Mouse (Mus musculus) hematopoietic stem cell, adult 5-6 weeks (primary cell): ENCODE measurements around the gene Noct. TPM values are rescaled to one million over a fixed set of nuclear protein-coding genes. Genes with fewer than 3 reads are reported as not detected.

Experiments
- ATAC-seq, 2 experiments: fragments of 125-278 bp in 1 of 2; replicated peaks in 1 of 2; 2 replicates each; pipeline ENCODE4 v1.8.0; 2016 to 2017; ENCODE audit warnings: inconsistent platforms in 2 of 2, mild to moderate bottlenecking in 2 of 2, moderate number of reproducible peaks in 2 of 2, low read depth in 1 of 2, moderate TSS enrichment in 1 of 2; ENCODE audit not compliant: low FRiP score in 2 of 2, poor library complexity in 2 of 2, severe bottlenecking in 2 of 2, insufficient read depth in 1 of 2, low TSS enrichment in 1 of 2
- total RNA-seq: library from RNA; stranded (forward); fragments of 172-1452, 232-1000 nt; gene quantifications from 2 replicates; pipeline ENCODE4 v1.2.3, GENCODE M21; 2017

Noct gene
- total RNA-seq, 1 experiment from 2014 or later: 3.9 TPM

DNA sequence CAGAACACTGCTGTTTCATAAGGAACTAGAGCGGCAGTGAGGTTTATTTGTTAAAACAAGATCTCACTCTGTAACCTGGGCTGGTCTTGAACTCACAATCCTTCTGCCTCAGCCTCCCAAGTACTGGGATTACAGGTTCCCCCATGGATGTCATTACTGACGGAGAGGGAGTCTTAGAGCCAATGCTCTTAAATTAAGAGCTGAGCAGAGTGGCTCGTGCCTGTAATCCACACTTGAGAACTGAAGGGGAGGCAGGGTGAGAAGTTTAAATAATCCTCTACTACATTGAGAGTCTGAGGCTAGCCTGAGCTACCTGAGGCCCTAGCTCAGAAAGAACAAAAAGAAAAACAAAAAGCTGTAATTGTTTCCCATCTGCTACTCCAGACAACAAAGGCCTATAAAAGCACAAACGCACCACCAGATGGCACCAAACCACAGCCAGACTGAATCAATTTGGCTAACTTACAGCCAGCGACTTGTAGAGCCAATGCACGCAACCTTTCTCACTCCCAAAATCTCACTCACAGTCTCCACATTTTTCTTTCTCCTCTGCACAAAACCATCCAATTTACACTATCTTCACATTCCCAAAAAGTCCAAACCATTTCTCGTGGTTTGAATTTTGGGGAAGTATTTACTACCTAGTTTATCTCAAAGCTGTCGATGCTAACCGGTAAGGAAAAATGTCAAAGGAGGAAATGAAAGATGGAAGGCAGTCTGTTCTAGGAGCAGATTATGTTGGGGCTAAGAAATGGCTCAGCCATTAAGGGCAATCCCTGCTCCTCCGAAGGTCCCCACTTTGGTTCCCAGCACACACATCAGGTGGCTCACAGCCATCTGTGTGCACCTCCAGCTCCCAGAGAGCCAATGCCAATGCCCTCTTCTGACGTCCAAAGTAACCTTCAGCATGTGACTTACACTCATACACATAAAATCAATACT lies 64.9 kb downstream of the Noct start:
- peak; percentile 59 to 83 for ATAC-seq

DNA sequence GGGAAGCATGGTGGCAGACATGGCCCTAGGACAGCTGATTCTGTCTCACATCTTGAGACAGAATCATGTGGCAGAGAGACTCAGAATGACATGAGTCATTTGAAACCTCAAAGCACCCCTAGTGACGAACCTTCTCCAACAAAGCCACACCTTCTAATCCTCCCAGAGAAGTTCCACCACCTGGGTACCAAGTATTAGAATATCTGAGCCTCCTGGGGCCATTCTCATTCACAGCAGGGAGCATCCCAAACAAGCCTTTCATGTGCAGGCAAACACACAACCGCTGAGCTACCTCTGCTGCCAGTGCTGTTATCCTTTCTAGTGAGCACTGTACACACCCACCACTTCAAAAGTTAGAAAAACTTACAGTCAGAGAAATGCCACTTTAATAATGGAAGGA lies 70.0 kb downstream of the Noct start:
- ATAC-seq: no peak

DNA sequence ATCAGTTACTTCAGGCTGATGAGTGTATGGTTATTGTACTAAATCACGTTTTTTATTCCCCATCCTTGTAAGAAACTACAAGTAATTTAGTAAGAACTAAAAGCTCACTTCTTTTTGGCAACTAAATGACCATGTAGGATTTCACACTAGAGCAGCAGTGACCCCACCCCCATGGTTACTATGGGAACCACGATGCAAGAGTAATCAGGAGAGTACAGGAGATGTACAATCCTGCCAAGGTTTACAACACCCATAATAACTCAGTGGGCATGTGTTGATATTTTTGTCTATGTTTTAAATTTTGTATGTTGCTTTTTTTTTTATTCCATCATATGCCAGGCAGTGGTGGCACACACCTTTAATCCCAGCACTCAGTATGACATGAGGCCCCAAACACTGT lies 71.0 kb downstream of the Noct start:
- no peak for ATAC-seq

DNA sequence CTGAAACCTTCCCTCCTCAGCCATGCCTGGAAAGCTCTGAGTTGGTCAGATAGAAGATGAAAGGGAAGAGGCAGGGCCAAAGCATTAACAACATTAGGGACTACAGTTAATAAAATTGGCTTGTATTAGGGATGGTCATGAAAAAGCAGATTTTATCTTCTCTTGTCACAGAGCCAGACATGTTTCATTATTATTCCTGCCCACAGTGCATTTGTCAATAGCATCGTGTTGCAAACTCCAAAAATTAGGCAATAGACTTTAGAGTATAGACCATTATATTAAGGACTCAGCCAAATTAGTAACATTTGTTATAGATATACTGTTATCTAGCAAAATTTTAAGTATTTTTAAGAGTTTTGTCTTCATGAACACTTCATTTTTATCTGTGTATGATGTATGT lies 72.5 kb downstream of the Noct start:
- no peak; a peak in 1 of 4 replicates for ATAC-seq

Other genes with a start within 250 kb of the Noct start
- 173 and 205 TPM in 2 replicates for gene Elf2, start 116.2 kb downstream of the Noct start, total RNA-seq
- gene Mgarp, start 172.3 kb downstream of the Noct start, total RNA-seq: not detected in 2 replicates
- 41.9 and 90.6 TPM in 2 replicates for gene Ndufc1, start 184.5 kb downstream of the Noct start, total RNA-seq
- 76.8 and 131 TPM in 2 replicates for gene Naa15, start 190.7 kb downstream of the Noct start, total RNA-seq